Mouse (Mus musculus): ENCODE data around the gene Ushbp1. TPM values are rescaled to one million over a fixed set of nuclear protein-coding genes. Genes with fewer than 3 reads are reported as not detected.

Gene Ushbp1
- total and polyA plus RNA-seq, 3 experiments, result not detected

DNA sequence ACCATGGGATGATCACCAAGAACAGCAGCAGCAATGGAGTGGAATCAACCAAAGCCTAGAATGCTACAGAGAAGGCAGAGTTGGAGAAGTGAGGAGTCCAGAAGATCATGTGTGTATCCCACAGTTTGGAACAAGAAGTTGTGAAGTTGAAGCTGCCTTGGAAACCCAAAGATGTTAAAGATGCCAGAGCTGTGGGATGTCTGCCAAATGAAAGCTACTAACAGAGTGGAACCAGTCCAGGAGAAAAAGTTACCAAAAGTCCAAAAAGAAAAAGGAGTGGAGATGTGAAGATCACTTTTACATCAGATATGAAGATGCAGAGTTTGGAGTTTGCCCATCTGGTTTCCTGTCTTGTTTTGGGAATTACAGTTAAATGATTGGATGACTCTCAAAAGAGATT lies 26.5 kb upstream of the Ushbp1 start:
- in situ Hi-C loops (cut with MboI; ENCODE audit: low pct_ligation_motif_present, low pct_unique_long_range_greater_than_20kb, low sequenced_read_pairs) (no loop called here), dilution Hi-C loops (cut with MboI; ENCODE audit: extremely low pct_ligation_motif_present, extremely low pct_unique_long_range_greater_than_20kb, low sequenced_read_pairs) (no loop called here)
- Histone ChIP-seq H3K27me3 (replicated peaks) (peaks cover 20% of the 10 kb centered on the region), H3K4me2 (ENCODE audit: insufficient read depth, low read depth, poor library complexity, severe bottlenecking) (no peak overlapping the region), H3K4me3 (replicated peaks in 1 of 3; ENCODE audit: low read depth in 2 of 3, low read length in 2 of 3, poor library complexity in 1 of 3) (no peak overlapping the region), H3K9ac (ENCODE audit: insufficient read depth, low read depth) (no peak overlapping the region), H3K27ac (ENCODE audit: insufficient read depth, low read depth) (no peak overlapping the region), H3K4me1 (ENCODE audit: control insufficient read depth in 1 of 2, insufficient read depth in 2 of 2) (no peaks in the 10 kb centered on the region), H3K36me3 (replicated peaks in 1 of 2; ENCODE audit: control insufficient read depth in 1 of 2, insufficient read depth in 1 of 2, low read length in 1 of 2) (no peaks in the 10 kb centered on the region), H3K9me3 (replicated peaks; ENCODE audit: low read length) (peaks cover 22% of the 10 kb centered on the region), H3K79me2 (replicated peaks; ENCODE audit: control insufficient read depth, extremely low read depth, insufficient read depth, poor library complexity, severe bottlenecking) (no peaks in the 10 kb centered on the region)
- TF ChIP-seq MAFK (IDR thresholded peaks at IDR 0.05; ENCODE audit: insufficient replicate concordance, low read length), result no peak
- no peak for TF ChIP-seq TBP (conservative IDR thresholded peaks at IDR 0.05; ENCODE audit: low read depth, low read length)
- TF ChIP-seq ZMIZ1 (IDR thresholded peaks at IDR 0.05; ENCODE audit: low read depth, low read length), result no peak
- no peak for TF ChIP-seq NELFE (IDR thresholded peaks at IDR 0.05; ENCODE audit: low read depth, low read length)
- no peak for TF ChIP-seq MAZ (IDR thresholded peaks at IDR 0.05; ENCODE audit: low read depth, low read length)
- no peak for TF ChIP-seq CHD2 (IDR thresholded peaks at IDR 0.05; ENCODE audit: low read length)
- no peak for TF ChIP-seq TCF12 (IDR thresholded peaks at IDR 0.05; ENCODE audit: low read depth, low read length)
- TF ChIP-seq EP300 (IDR thresholded peaks at IDR 0.05; ENCODE audit: low read length), result no peak
- no peak for TF ChIP-seq GABPA (IDR thresholded peaks at IDR 0.05; ENCODE audit: insufficient replicate concordance, low read depth, low read length)
- TF ChIP-seq RCOR1 (conservative IDR thresholded peaks at IDR 0.05; ENCODE audit: low read depth, low read length), result no peak
- no peak for TF ChIP-seq ZNF384 (IDR thresholded peaks at IDR 0.05; ENCODE audit: low read depth, low read length)
- TF ChIP-seq USF1 (IDR thresholded peaks at IDR 0.05; ENCODE audit: low read depth, low read length), result no peak
- TF ChIP-seq POLR2A (IDR thresholded peaks at IDR 0.05; ENCODE audit: low read depth, low read length), result no peak
- no peak for TF ChIP-seq JUND (conservative IDR thresholded peaks at IDR 0.05; ENCODE audit: low read depth, low read length)
- no peak for TF ChIP-seq E2F4 (IDR thresholded peaks at IDR 0.05; ENCODE audit: insufficient replicate concordance, low read depth, low read length)
- TF ChIP-seq SMC3 (IDR thresholded peaks at IDR 0.05; ENCODE audit: low read depth, low read length), result no peak
- no peak for TF ChIP-seq ETS1 (conservative IDR thresholded peaks at IDR 0.05; ENCODE audit: low read depth, low read length)
- DNase-seq (ENCODE audit: extremely low read depth), result no peak

DNA sequence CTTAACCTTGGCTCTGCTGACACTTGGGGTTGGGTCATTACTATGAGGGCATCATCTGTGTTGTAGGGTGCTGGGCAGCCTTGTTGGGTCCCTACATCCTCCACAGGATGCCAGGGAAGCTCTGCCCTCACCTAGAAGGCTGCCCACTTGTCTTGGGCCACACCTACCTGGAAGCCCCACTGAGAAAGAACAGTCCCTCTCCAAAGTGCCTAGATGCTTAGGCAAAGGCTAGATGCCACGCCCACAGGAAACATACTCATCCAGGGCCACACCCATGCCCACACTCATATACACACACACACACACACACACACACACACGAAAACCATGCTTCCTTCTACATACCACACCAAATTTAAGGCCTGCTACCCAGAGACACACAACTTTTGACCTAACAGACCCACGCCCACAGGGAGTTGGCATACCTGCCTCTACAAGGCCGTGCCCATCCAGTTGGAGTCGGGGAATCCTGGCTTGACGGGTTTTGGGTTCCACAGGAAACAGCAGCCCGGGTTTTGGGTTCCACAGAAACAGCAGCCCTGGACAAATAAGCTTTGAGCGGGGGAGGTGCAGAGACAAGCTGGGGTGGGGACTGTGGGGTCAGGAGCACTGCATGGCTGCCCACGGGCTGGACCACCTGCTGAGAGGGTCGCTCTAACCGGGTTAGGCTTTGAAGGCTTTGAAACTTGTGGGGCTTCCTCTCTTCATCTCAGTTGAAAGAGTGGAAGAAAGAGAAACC lies 16.1 kb upstream of the Ushbp1 start:
- no peak for DNase-seq (ENCODE audit: extremely low read depth)
- no peaks in the 10 kb centered on the region for H3K27me3 ChIP-seq (replicated peaks)
- no peak overlapping the region for H3K4me2 ChIP-seq (ENCODE audit: insufficient read depth, low read depth, poor library complexity, severe bottlenecking)
- peaks cover 32 to 42% of the 10 kb centered on the region in 2 experiments for H3K36me3 ChIP-seq (replicated peaks in 1 of 2; ENCODE audit: control insufficient read depth in 1 of 2, insufficient read depth in 1 of 2, low read length in 1 of 2)
- H3K4me1 ChIP-seq (ENCODE audit: control insufficient read depth in 1 of 2, insufficient read depth in 2 of 2), result peaks cover 8 to 21% of the 10 kb centered on the region in 2 experiments; a peak in 3 of 4 replicates
- H3K79me2 ChIP-seq (replicated peaks; ENCODE audit: control insufficient read depth, extremely low read depth, insufficient read depth, poor library complexity, severe bottlenecking), result 0 out of 2 replicates have a peak, but pooled peaks cover 5% of the 10 kb centered on the region
- in situ Hi-C loops (cut with MboI; ENCODE audit: low pct_ligation_motif_present, low pct_unique_long_range_greater_than_20kb, low sequenced_read_pairs), result no loop called here
- H3K9me3 ChIP-seq (replicated peaks; ENCODE audit: low read length), result no peaks in the 10 kb centered on the region
- dilution Hi-C loops (cut with MboI; ENCODE audit: extremely low pct_ligation_motif_present, extremely low pct_unique_long_range_greater_than_20kb, low sequenced_read_pairs), result no loop called here
- no peak overlapping the region for H3K4me3 ChIP-seq (replicated peaks in 1 of 3; ENCODE audit: low read depth in 2 of 3, low read length in 2 of 3, poor library complexity in 1 of 3)
- no peak overlapping the region for H3K27ac ChIP-seq (ENCODE audit: insufficient read depth, low read depth)
- no peak overlapping the region for H3K9ac ChIP-seq (ENCODE audit: insufficient read depth, low read depth)
- TF ChIP-seq MAZ (IDR thresholded peaks at IDR 0.05; ENCODE audit: low read depth, low read length), result no peak
- TF ChIP-seq USF1 (IDR thresholded peaks at IDR 0.05; ENCODE audit: low read depth, low read length), result no peak
- no peak for TF ChIP-seq NELFE (IDR thresholded peaks at IDR 0.05; ENCODE audit: low read depth, low read length)
- TF ChIP-seq RCOR1 (conservative IDR thresholded peaks at IDR 0.05; ENCODE audit: low read depth, low read length), result no peak
- TF ChIP-seq IRF4 (IDR thresholded peaks at IDR 0.05; ENCODE audit: low read depth, low read length), result no peak
- no peak for TF ChIP-seq ETS1 (conservative IDR thresholded peaks at IDR 0.05; ENCODE audit: low read depth, low read length)
- TF ChIP-seq NRF1 (IDR thresholded peaks at IDR 0.05; ENCODE audit: low read depth, low read length), result no peak
- TF ChIP-seq PAX5 (IDR thresholded peaks at IDR 0.05; ENCODE audit: low read length), result no peak
- no peak for TF ChIP-seq KAT2A (IDR thresholded peaks at IDR 0.05; ENCODE audit: insufficient replicate concordance, low read length)
- no peak for TF ChIP-seq TBP (conservative IDR thresholded peaks at IDR 0.05; ENCODE audit: low read depth, low read length)
- TF ChIP-seq BHLHE40 (IDR thresholded peaks at IDR 0.05; ENCODE audit: low read depth, low read length), result no peak
- TF ChIP-seq POLR2AphosphoS2 (IDR thresholded peaks at IDR 0.05; ENCODE audit: low read depth, low read length), result peak; percentile 70; the same call in 1 of the 2 replicates
- no peak for TF ChIP-seq SIN3A (IDR thresholded peaks at IDR 0.05; ENCODE audit: low read length)
- no peak for TF ChIP-seq UBTF (IDR thresholded peaks at IDR 0.05; ENCODE audit: low read depth, low read length)
- TF ChIP-seq TCF12 (IDR thresholded peaks at IDR 0.05; ENCODE audit: low read depth, low read length), result no peak
- TF ChIP-seq ZMIZ1 (IDR thresholded peaks at IDR 0.05; ENCODE audit: low read depth, low read length), result no peak
- no peak for TF ChIP-seq SMC3 (IDR thresholded peaks at IDR 0.05; ENCODE audit: low read depth, low read length)
- no peak for TF ChIP-seq EP300 (IDR thresholded peaks at IDR 0.05; ENCODE audit: low read length)
- TF ChIP-seq ZKSCAN1 (IDR thresholded peaks at IDR 0.05; ENCODE audit: borderline replicate concordance, low read depth, low read length), result no peak
- TF ChIP-seq USF2 (conservative IDR thresholded peaks at IDR 0.05; ENCODE audit: low read depth, low read length), result no peak
- no peak for TF ChIP-seq JUND (conservative IDR thresholded peaks at IDR 0.05; ENCODE audit: low read depth, low read length)
- TF ChIP-seq CHD2 (IDR thresholded peaks at IDR 0.05; ENCODE audit: low read length), result 0 out of 2 replicates have a peak, but pooled peaks have one; percentile 10
- no peak for TF ChIP-seq JUN (IDR thresholded peaks at IDR 0.05; ENCODE audit: insufficient read depth, low read depth, low read length)
- TF ChIP-seq MXI1 (IDR thresholded peaks at IDR 0.05; ENCODE audit: low read depth, low read length), result no peak

Measured in CH12.LX (cell line).